Mouse (Mus musculus): ENCODE data around the gene Etfb. TPM values are rescaled to one million over a fixed set of nuclear protein-coding genes. Genes with fewer than 3 reads are reported as not detected.

Gene Etfb
- polyA plus RNA-seq, 1 experiment from 2014 or later: 258 TPM

GRCm38 (mm10) chr7:43449811-43450210 lies 5.9 kb downstream of the Etfb start:
- no peak overlapping the region for H3K4me3 ChIP-seq (replicated peaks)
- no peak overlapping the region for H3K27ac ChIP-seq (replicated peaks)
- no peak overlapping the region for H3K4me2 ChIP-seq (replicated peaks)
- no peak overlapping the region for H3K9ac ChIP-seq
- H3K9me3 ChIP-seq (replicated peaks): no peaks in the 10 kb centered on the region
- 89% methylated on average over 2 of the region's 2 CpGs for WGBS
- H3K4me1 ChIP-seq: peaks cover 4% of the 10 kb centered on the region
- ATAC-seq (ENCODE audit: insufficient number of reproducible peaks, low FRiP score, low TSS enrichment, low read depth): no peak
- peaks cover 31% of the 10 kb centered on the region for H3K36me3 ChIP-seq
- no peaks in the 10 kb centered on the region for H3K27me3 ChIP-seq

- Histone ChIP-seq H3K27ac (replicated peaks) (no peak overlapping the region), H3K36me3 (peaks cover 50% of the 10 kb centered on the region), H3K4me3 (replicated peaks) (no peak overlapping the region), H3K27me3 (no peaks in the 10 kb centered on the region), H3K4me2 (replicated peaks) (no peak overlapping the region), H3K9ac (no peak overlapping the region), H3K9me3 (replicated peaks) (no peaks in the 10 kb centered on the region), H3K4me1 (no peaks in the 10 kb centered on the region)
- no peak for ATAC-seq (ENCODE audit: insufficient number of reproducible peaks, low FRiP score, low TSS enrichment, low read depth)
- 96% methylated on average over 11 of the region's 11 CpGs for WGBS
Observed at GRCm38 (mm10) chr7:43451726-43452125, 7.8 kb downstream of the Etfb start.

- Histone ChIP-seq H3K36me3 (peaks cover 58% of the 10 kb centered on the region), H3K4me2 (replicated peaks) (no peak overlapping the region), H3K4me1 (no peaks in the 10 kb centered on the region), H3K27ac (replicated peaks) (no peak overlapping the region), H3K9me3 (replicated peaks) (no peaks in the 10 kb centered on the region), H3K27me3 (no peaks in the 10 kb centered on the region), H3K4me3 (replicated peaks) (no peak overlapping the region), H3K9ac (no peak overlapping the region)
- WGBS: 46% methylated on average over 4 of the region's 4 CpGs
- no peak for ATAC-seq (ENCODE audit: insufficient number of reproducible peaks, low FRiP score, low TSS enrichment, low read depth)
Observed at GRCm38 (mm10) chr7:43452609-43453008, 8.7 kb downstream of the Etfb start.

DNA sequence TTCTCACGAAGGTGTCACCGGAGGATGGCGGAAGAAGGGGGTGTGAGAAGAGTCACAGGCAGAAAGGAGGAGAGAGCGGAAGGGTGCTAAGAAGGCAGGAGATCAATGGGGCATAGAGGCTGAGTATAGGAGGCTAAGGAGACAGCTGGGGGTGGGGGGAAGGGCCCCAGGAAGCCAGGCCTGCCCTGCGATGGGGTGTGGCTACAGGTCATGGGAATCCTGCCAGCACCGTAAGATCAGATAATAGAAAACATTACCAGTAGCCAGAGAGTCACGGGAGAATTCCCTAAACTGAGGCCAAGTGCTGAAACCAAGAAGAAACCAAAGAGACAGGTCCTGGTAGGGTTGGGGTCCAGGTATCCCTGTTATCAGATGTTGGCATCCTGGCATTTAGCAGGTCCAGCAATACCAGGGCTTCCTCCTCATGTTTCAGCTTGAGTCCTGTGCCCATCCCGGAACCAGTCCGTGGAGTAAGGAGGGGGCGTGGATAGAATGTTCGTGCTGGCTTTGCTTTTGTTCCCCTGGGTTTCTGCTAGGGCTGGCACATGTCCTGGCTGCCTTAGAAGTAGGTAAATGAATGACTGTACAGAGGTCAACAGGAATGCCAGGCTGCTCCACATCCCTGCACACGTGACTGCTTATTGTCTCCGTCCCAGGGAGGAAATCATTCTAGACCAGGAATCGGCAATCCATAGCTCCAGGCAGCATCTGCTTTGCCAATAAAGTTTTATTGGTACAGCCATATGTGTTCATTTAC lies 9.9 kb downstream of the Etfb start:
- H3K4me2 ChIP-seq (replicated peaks): no peak overlapping the region
- WGBS: 75% methylated on average over 14 of the region's 14 CpGs
- H3K27me3 ChIP-seq: no peaks in the 10 kb centered on the region
- H3K4me3 ChIP-seq (replicated peaks): no peak overlapping the region
- ATAC-seq (ENCODE audit: insufficient number of reproducible peaks, low FRiP score, low TSS enrichment, low read depth): no peak
- peaks cover 60% of the 10 kb centered on the region for H3K36me3 ChIP-seq
- no peaks in the 10 kb centered on the region for H3K9me3 ChIP-seq (replicated peaks)
- H3K9ac ChIP-seq: no peak overlapping the region
- no peaks in the 10 kb centered on the region for H3K4me1 ChIP-seq
- H3K27ac ChIP-seq (replicated peaks): no peak overlapping the region

- Histone ChIP-seq H3K27ac (replicated peaks) (no peak overlapping the region), H3K4me3 (replicated peaks) (no peak overlapping the region), H3K36me3 (peaks cover 60% of the 10 kb centered on the region), H3K9me3 (replicated peaks) (no peaks in the 10 kb centered on the region), H3K9ac (no peak overlapping the region), H3K27me3 (no peaks in the 10 kb centered on the region), H3K4me1 (no peaks in the 10 kb centered on the region), H3K4me2 (replicated peaks) (no peak overlapping the region)
- ATAC-seq (ENCODE audit: insufficient number of reproducible peaks, low FRiP score, low TSS enrichment, low read depth): no peak
- WGBS: 86% methylated on average over 6 of the region's 6 CpGs
Observed at GRCm38 (mm10) chr7:43454371-43454770, 10.5 kb downstream of the Etfb start.

- H3K36me3 ChIP-seq: no peaks in the 10 kb centered on the region
- H3K4me2 ChIP-seq (replicated peaks): no peak within 1 kb of the TSS
- H3K9ac ChIP-seq: no peak within 1 kb of the TSS
- H3K27me3 ChIP-seq: 0 out of 2 replicates have a peak, but pooled peaks cover 9% of the 10 kb centered on the region
- no peak within 1 kb of the TSS; the same call in 1 of the 2 replicates for H3K4me3 ChIP-seq (replicated peaks)
- WGBS: 67% methylated on average over 4 of the region's 4 CpGs
- no peaks in the 10 kb centered on the region for H3K9me3 ChIP-seq (replicated peaks)
- no peak for ATAC-seq (ENCODE audit: insufficient number of reproducible peaks, low FRiP score, low TSS enrichment, low read depth)
- H3K27ac ChIP-seq (replicated peaks): no peak within 1 kb of the TSS
- peaks cover 14% of the 10 kb centered on the region for H3K4me1 ChIP-seq
Observed at GRCm38 (mm10) chr7:43462851-43463250, 19.0 kb downstream of the Etfb start, which contains the start of gene Vsig10l. TSS of gene Vsig10l (plus strand) at chr7:43463151.

DNA sequence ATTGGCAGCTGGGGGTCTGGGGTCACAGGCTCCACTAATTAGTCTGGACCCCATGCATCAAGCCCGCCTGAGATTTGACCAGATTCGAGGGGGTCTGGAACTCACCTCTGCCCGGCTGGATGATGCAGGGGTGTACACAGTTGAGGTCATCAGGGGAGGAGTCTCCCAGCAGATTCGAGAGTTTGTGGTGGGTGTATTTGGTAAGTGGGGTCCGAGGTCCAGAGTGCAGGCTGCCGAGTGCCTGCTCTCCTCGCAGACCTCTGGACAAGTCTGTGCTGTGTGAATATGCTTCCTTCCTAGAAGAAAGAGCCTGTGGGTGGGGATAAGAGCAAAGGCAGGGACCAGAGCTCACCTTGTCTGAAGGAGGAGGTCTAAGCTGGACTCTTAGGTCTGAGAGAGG lies 20.1 kb downstream of the Etfb start:
- Histone ChIP-seq H3K4me3 (replicated peaks) (no peak overlapping the region), H3K4me1 (peaks cover 14% of the 10 kb centered on the region), H3K4me2 (replicated peaks) (no peak overlapping the region), H3K27me3 (0 out of 2 replicates have a peak, but pooled peaks cover 9% of the 10 kb centered on the region), H3K9ac (no peak overlapping the region), H3K36me3 (no peaks in the 10 kb centered on the region), H3K27ac (replicated peaks) (no peak overlapping the region), H3K9me3 (replicated peaks) (no peaks in the 10 kb centered on the region)
- 76% methylated on average over 7 of the region's 7 CpGs for WGBS
- no peak for ATAC-seq (ENCODE audit: insufficient number of reproducible peaks, low FRiP score, low TSS enrichment, low read depth)

DNA sequence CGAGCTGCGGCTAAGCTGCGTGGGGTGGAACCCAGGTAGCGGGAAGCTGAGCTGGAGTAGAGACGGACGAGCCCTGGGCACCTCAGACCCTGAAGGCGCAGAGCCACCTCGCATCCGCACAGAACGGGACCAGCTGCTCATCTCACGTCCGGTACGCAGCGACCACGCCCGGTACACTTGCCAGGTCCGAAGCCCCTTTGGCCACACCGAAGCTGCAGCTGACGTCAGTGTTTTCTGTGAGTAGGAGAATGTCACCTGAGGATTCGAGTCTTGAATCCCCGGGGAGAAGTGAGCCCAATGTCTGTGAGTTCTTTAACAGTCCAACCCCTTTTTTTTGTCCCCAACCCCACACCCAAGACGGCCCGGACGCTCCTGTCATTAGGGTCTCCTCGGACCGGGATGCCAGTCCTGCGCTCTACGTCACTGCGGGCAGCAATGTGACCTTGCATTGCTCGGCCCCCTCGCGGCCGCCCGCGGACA lies 21.0 kb downstream of the Etfb start:
- H3K27me3 ChIP-seq: 0 out of 2 replicates have a peak, but pooled peaks cover 9% of the 10 kb centered on the region
- no peaks in the 10 kb centered on the region for H3K36me3 ChIP-seq
- H3K9me3 ChIP-seq (replicated peaks): no peaks in the 10 kb centered on the region
- peak overlapping the region; percentile 35 for H3K9ac ChIP-seq
- peak overlapping the region; percentile 54 for H3K4me3 ChIP-seq (replicated peaks)
- H3K4me1 ChIP-seq: peaks cover 14% of the 10 kb centered on the region
- WGBS: 6% methylated on average over 35 of the region's 35 CpGs
- no peak for ATAC-seq (ENCODE audit: insufficient number of reproducible peaks, low FRiP score, low TSS enrichment, low read depth)
- H3K27ac ChIP-seq (replicated peaks): no peak overlapping the region
- peak overlapping the region; percentile 97 for H3K4me2 ChIP-seq (replicated peaks)

GRCm38 (mm10) chr7:43465344-43466098 lies 21.6 kb downstream of the Etfb start:
- WGBS: under 1% methylated on average over 32 of the region's 33 CpGs
- Histone ChIP-seq H3K9ac (peak overlapping the region; percentile 35), H3K36me3 (no peaks in the 10 kb centered on the region), H3K27me3 (0 out of 2 replicates have a peak, but pooled peaks cover 9% of the 10 kb centered on the region), H3K27ac (replicated peaks) (peak overlapping the region; percentile 49; the same call in 1 of the 2 replicates), H3K9me3 (replicated peaks) (no peaks in the 10 kb centered on the region), H3K4me3 (replicated peaks) (peak overlapping the region; percentile 54), H3K4me2 (replicated peaks) (peak overlapping the region; percentile 97), H3K4me1 (peaks cover 14% of the 10 kb centered on the region)
- peak; percentile 85 for ATAC-seq (ENCODE audit: insufficient number of reproducible peaks, low FRiP score, low TSS enrichment, low read depth)

- 0 out of 2 replicates have a peak, but pooled peaks cover 9% of the 10 kb centered on the region for H3K27me3 ChIP-seq
- peak overlapping the region; percentile 54 for H3K4me3 ChIP-seq (replicated peaks)
- H3K9ac ChIP-seq: peak overlapping the region; percentile 28
- peak; percentile 64 for ATAC-seq (ENCODE audit: insufficient number of reproducible peaks, low FRiP score, low TSS enrichment, low read depth)
- H3K36me3 ChIP-seq: no peaks in the 10 kb centered on the region
- no peaks in the 10 kb centered on the region for H3K9me3 ChIP-seq (replicated peaks)
- peak overlapping the region; percentile 97 for H3K4me2 ChIP-seq (replicated peaks)
- WGBS: under 1% methylated on average over 33 of the region's 33 CpGs
- H3K27ac ChIP-seq (replicated peaks): peak overlapping the region; percentile 49; the same call in 1 of the 2 replicates
- H3K4me1 ChIP-seq: peaks cover 14% of the 10 kb centered on the region
Observed at GRCm38 (mm10) chr7:43466099-43466694, 22.3 kb downstream of the Etfb start.

GRCm38 (mm10) chr7:43470373-43470772 lies 26.5 kb downstream of the Etfb start:
- no peaks in the 10 kb centered on the region for H3K9me3 ChIP-seq (replicated peaks)
- no peak overlapping the region for H3K9ac ChIP-seq
- H3K36me3 ChIP-seq: no peaks in the 10 kb centered on the region
- H3K4me3 ChIP-seq (replicated peaks): no peak overlapping the region
- H3K27ac ChIP-seq (replicated peaks): no peak overlapping the region
- 42% methylated on average over 8 of the region's 8 CpGs for WGBS
- ATAC-seq (ENCODE audit: insufficient number of reproducible peaks, low FRiP score, low TSS enrichment, low read depth): no peak
- peaks cover 1% of the 10 kb centered on the region; the same call in 1 of the 2 replicates for H3K27me3 ChIP-seq
- peaks cover 7% of the 10 kb centered on the region; the same call in 1 of the 2 replicates for H3K4me1 ChIP-seq
- H3K4me2 ChIP-seq (replicated peaks): no peak overlapping the region

Data from embryonic facial prominence, embryonic 15.5 days (tissue).